Comparison of ENCODE assay signal across 9 mouse cellular contexts in genomic region chr7:145300321-145301007, GRCm38 (mm10). TPM values are rescaled to one million over a fixed set of nuclear protein-coding genes. Genes with fewer than 3 reads are reported as not detected.
DNase-seq lines count a peak whose midpoint lies in the region; ATAC-seq and TF ChIP-seq lines count a peak whose summit lies in the region.
"Had no signal": no experiment of that assay in that cellular context is flagged by ENCODE, and none has a peak within 500 bp of the region (broad histone marks: within the 10 kb centered on the region; RNA-seq: fewer than 3 reads in every experiment).

TSS of gene Mrgprf (plus strand) at chr7:145300828.

- peak; percentile 50 for DNase-seq in layer of hippocampus, adult 9-11 months
- no peak for DNase-seq in layer of hippocampus, postnatal 36 days
- DNase-seq in cerebellum, postnatal 14 days = peak; percentile 77 to 83
- DNase-seq in heart, postnatal 0 days (ENCODE audit: low spot score) = no peak
- DNase-seq in ovary, postnatal 14 days (ENCODE audit: low spot score) = peak; percentile 56
- DNase-seq in hindbrain, embryonic 11.5 days (ENCODE audit: low spot score) = no peak
- DNase-seq in thymus, postnatal 25 days = no peak

- H3K9ac ChIP-seq in heart, postnatal 0 days (replicated peaks; ENCODE audit: low read depth, low read length) = no peak within 1 kb of the TSS
- no peak within 1 kb of the TSS for H3K9ac ChIP-seq in hindbrain, embryonic 11.5 days (ENCODE audit: low read depth, low read length)

- no peak for TF ChIP-seq CTCF in heart, postnatal 0 days (IDR thresholded peaks at IDR 0.05; ENCODE audit: low read depth)

- H3K4me1 ChIP-seq in heart, postnatal 0 days (ENCODE audit: control insufficient read depth, insufficient read depth) = no peaks in the 10 kb centered on the region
- no peaks in the 10 kb centered on the region for H3K4me1 ChIP-seq in hindbrain, embryonic 11.5 days (replicated peaks; ENCODE audit: control insufficient read depth, insufficient read depth, low read length)

- H3K27ac ChIP-seq in heart, postnatal 0 days (ENCODE audit: low read depth) = peak within 1 kb of the TSS; percentile 32
- no peak within 1 kb of the TSS for H3K27ac ChIP-seq in hindbrain, embryonic 11.5 days (ENCODE audit: low read depth, low read length)

- H3K4me2 ChIP-seq in heart, postnatal 0 days (ENCODE audit: low read depth, low read length) = peak within 1 kb of the TSS; percentile 7; the same call in 1 of the 2 replicates
- H3K4me2 ChIP-seq in hindbrain, embryonic 11.5 days (replicated peaks; ENCODE audit: low read depth, low read length) = no peak within 1 kb of the TSS

- 31% methylated on average over 13 of the region's 13 CpGs for WGBS in heart, postnatal 0 days
- WGBS in hindbrain, embryonic 11.5 days = 43% methylated on average over 13 of the region's 13 CpGs

- H3K36me3 ChIP-seq in heart, postnatal 0 days (replicated peaks; ENCODE audit: control insufficient read depth, insufficient read depth, low read length) = no peaks in the 10 kb centered on the region
- no peaks in the 10 kb centered on the region for H3K36me3 ChIP-seq in hindbrain, embryonic 11.5 days (ENCODE audit: control insufficient read depth, insufficient read depth, low read length)

- no peak for ATAC-seq in heart, postnatal 0 days (ENCODE audit: insufficient read depth, low read depth)
- no peak for ATAC-seq in megakaryocyte, adult 5-6 weeks (ENCODE audit: poor library complexity, severe bottlenecking)
- ATAC-seq in hindbrain, embryonic 11.5 days (ENCODE audit: low FRiP score) = no peak

- H3K4me3 ChIP-seq in heart, postnatal 0 days (ENCODE audit: low read depth, low read length) = peak within 1 kb of the TSS; percentile 14; the same call in 1 of the 2 replicates
- H3K4me3 ChIP-seq in hindbrain, embryonic 11.5 days (ENCODE audit: low read depth, low read length) = no peak within 1 kb of the TSS

- no peaks in the 10 kb centered on the region for H3K27me3 ChIP-seq in heart, postnatal 0 days (ENCODE audit: control insufficient read depth, insufficient read depth, low read length)
- H3K27me3 ChIP-seq in hindbrain, embryonic 11.5 days (ENCODE audit: control insufficient read depth, insufficient read depth, low read length) = no peaks in the 10 kb centered on the region

- no peak for TF ChIP-seq EP300 in heart, postnatal 0 days (IDR thresholded peaks at IDR 0.05; ENCODE audit: low read depth)

- H3K9me3 ChIP-seq in heart, postnatal 0 days (replicated peaks; ENCODE audit: control insufficient read depth, low read length) = no peaks in the 10 kb centered on the region
- no peaks in the 10 kb centered on the region for H3K9me3 ChIP-seq in hindbrain, embryonic 11.5 days (ENCODE audit: control insufficient read depth, low read length)

RNA-seq across cellular contexts. Expression of gene Mrgprf, which starts in this region (rescaled TPM):
- under 1 TPM; 0.70 to 0.83 TPM for total RNA-seq in layer of hippocampus, postnatal 36 days (2021)
- total RNA-seq in heart, postnatal 0 days (2014; rRNA removed; ENCODE audit: low replicate concordance) = 1.0 and 4.2 TPM in 2 replicates
- 1.4 and 1.8 TPM in 2 replicates for polyA plus RNA-seq in heart, postnatal 0 days (2015; fragmentation: Nextera tagmentation; extraction: Ambion mirVana)
- not detected in 2 replicates for total RNA-seq in megakaryocyte, adult 5-6 weeks (2015)
- total RNA-seq in megakaryocyte, adult 5-6 weeks (2017) = not detected in 2 replicates
- 0.26 and 0.47 TPM in 2 replicates for polyA plus RNA-seq in hindbrain, embryonic 11.5 days (2014; fragmentation: Nextera tagmentation; extraction: Ambion mirVana)
- total RNA-seq: neutrophil, adult 5-6 weeks had no signal

Comparison
In these comparisons a context has a peak if more than half of its experiments do, and no peak if none do; other contexts are left out.
1. DNase-seq: peak in layer of hippocampus, adult 9-11 months (single experiment), cerebellum, postnatal 14 days (2 of 2) and ovary, postnatal 14 days (single experiment); none in layer of hippocampus, postnatal 36 days (0 of 2), heart, postnatal 0 days (single experiment), hindbrain, embryonic 11.5 days (single experiment) and thymus, postnatal 25 days (single experiment).